Mouse (Mus musculus): ENCODE measurements around the gene Pou4f2.

Gene Pou4f2

DNA sequence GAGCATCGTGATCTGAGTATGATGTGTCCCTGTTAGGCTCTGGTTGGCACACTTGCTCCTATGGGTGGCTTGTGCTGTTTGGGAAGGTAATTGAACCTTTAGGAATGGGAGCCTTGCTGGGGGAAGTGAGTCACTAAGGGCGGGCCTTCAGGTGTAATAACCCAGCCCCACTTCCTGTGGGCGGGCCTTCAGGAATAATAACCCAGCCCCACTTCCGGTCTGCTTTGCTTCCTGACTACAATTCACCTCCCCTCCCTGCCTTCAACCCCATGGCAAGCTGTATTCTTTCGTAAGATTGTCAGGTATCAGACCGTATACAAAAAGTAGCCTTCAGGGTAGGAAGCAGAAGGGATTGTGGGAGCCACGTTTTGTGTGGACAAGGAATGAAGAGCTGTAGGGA lies 45.7 kb downstream of the Pou4f2 start:
- no peak for DNase-seq
